Mouse (Mus musculus): ENCODE data around the gene Sox12. TPM values are rescaled to one million over a fixed set of nuclear protein-coding genes. Genes with fewer than 3 reads are reported as not detected.
"Not testable (repeated sequence)": the region's sequence is repeated elsewhere in the genome, so short reads cannot be mapped to it uniquely, and the experiment has no call there.

Gene Sox12
- total RNA-seq, 2 experiments from 2014 or later = 7.7 to 22.9 TPM

DNA sequence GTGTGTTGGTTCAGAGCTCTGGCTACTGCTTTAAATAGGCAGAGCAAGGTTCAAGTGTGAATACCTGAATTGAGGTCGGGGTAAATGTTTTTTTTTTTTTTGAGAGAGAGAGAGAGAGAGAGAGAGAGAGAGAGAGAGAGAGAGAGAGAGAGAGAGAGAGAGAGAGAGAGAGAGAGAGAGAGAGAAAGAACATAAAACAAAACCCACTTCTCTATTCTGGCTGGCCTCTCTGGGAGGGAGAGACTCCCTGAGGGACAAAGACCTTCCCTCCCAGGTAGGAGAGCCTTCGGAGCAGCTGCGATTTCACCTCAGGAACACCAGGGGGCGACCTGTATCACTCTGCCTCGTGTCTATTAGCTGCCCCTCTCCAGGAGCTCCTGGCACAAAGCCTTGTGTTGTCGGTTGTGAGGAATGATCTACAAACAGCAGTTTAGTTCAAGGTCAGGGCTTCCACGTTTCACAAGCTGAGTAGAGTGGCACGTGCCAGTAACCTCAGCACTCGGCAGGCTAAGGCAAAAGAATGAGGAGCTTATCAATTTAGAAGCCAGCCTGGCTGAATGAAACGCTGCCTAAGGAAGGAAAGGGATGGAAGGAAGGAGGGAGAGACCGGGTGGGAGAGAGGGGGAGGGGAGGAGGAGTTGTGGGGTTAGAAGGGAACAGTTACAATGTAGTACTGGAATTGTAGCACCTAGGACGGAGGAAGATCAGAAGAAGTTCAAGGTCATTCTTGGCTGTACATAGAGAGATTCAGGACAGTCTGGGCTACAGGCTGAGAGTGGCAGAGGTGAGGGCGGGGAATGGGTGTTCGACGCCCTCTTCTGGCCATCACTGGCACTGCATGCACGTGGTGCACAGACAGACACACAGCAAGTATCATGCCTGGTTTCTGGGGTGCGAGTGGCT, 34.4 kb downstream of the Sox12 start:
- peak; percentile 85 for ATAC-seq (replicated peaks; ENCODE audit: low FRiP score, low TSS enrichment, poor library complexity, severe bottlenecking)

DNA sequence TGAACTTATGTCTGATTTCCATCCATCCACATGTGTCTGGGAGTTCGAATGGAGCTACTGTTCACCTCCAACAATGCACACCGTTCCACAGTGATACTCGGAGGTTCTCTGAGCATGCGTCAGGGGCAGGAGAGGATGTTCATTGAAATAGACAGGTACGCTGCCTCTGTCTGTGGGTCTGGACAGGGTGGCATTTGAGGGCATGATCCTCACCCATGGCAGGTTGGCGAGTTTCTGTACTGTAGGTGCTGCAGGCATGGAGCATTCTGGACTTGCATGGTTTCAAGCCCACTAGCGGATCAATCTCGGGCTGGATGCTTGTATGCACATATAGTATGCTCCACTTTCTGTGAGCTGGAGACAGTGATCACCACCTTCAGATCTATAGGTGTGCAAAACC, 36.7 kb downstream of the Sox12 start:
- no peak for ATAC-seq (replicated peaks; ENCODE audit: low FRiP score, low TSS enrichment, poor library complexity, severe bottlenecking)

GRCm38 (mm10) chr2:152360271-152360775, 37.5 kb downstream of the Sox12 start:
- ATAC-seq (replicated peaks; ENCODE audit: low FRiP score, low TSS enrichment, poor library complexity, severe bottlenecking) = no peak

DNA sequence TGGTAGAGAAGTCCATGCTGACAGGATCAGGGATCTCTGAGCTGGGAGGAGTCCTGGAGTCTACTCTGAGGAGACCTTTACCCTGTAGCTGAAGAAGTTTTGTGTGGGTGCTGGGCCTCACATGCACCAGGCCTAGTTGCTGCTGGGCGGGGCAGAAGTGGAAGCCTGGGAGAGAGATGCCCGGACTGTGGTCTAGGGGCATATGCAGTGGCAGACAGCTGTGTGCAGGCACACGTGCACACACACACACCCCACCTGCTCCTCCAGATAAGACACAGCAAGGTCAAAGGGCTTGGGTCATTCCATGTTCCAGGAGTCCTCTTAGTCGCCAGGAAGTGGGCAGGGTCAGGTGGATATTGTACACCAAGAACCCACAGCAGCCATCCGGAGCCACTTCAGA, 38.2 kb downstream of the Sox12 start:
- ATAC-seq (replicated peaks; ENCODE audit: low FRiP score, low TSS enrichment, poor library complexity, severe bottlenecking) = 0 out of 2 replicates have a peak, but pooled peaks have one; percentile 19

- not testable (repeated sequence) for ATAC-seq (replicated peaks; ENCODE audit: low FRiP score, low TSS enrichment, poor library complexity, severe bottlenecking)
Observed at GRCm38 (mm10) chr2:152358977-152359376, 38.9 kb downstream of the Sox12 start.

GRCm38 (mm10) chr2:152357254-152357653, 40.6 kb downstream of the Sox12 start:
- no peak for ATAC-seq (replicated peaks; ENCODE audit: low FRiP score, low TSS enrichment, poor library complexity, severe bottlenecking)

DNA sequence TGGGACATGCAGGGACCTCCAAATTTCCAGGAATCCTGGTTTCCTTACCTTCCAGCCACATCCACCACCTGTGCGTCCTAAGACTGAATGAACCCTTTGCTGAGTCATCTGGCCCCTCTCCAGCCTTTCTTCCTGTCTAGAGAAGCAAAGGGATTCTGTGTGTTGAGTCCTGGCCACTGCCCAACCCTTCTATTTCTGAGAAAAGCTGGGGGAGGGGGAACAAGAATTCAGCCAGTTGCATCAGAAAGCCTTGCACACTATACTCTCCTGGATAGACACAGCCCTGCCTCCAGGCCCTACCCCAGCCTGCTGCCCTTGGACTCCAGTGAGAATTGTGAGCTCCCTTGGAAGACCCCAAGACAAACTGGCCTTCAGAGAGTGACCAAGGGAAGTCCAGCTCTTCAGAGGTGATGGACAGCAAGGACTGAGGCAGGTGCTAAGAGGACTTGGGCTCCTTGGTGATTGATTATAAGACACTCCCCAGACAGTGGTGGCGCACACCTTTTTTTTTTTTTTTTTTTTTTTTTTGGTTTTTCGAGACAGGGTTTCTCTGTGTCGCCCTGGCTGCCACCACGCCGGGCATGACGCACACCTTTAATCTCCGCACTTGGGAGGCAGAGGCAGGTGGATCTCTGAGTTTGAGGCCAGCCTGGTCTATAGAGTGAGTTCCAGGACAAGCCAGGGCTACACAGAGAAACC, 47.9 kb downstream of the Sox12 start:
- no peak for ATAC-seq (replicated peaks; ENCODE audit: low FRiP score, low TSS enrichment, poor library complexity, severe bottlenecking)

DNA sequence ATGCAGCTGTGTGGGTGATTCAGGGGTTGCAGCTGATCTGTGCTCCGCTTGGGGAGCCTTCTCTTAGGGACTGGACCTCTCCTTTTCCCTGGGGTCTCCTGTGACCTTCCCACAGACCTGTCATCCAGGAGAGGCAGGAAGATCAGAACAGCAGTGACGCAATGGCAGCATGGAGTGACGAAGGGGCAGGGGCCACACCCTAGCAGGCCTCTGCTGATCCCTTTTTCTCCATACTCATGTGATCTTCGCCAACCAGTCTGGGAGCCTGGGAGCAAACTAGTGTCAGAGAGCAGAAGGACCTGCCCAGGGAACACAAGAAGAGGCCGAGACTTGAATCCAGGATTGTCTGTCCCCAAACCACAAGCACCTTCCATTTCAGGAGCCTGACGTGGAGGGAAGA, 48.7 kb downstream of the Sox12 start:
- no peak for ATAC-seq (replicated peaks; ENCODE audit: low FRiP score, low TSS enrichment, poor library complexity, severe bottlenecking)

- ATAC-seq (replicated peaks; ENCODE audit: low FRiP score, low TSS enrichment, poor library complexity, severe bottlenecking) = peak; percentile 15; the same call in 1 of the 2 replicates
Observed at GRCm38 (mm10) chr2:152347722-152348121, 50.1 kb downstream of the Sox12 start.

- ATAC-seq (replicated peaks; ENCODE audit: low FRiP score, low TSS enrichment, poor library complexity, severe bottlenecking) = peak; percentile 75
Observed at GRCm38 (mm10) chr2:152346776-152347465, 50.9 kb downstream of the Sox12 start.

DNA sequence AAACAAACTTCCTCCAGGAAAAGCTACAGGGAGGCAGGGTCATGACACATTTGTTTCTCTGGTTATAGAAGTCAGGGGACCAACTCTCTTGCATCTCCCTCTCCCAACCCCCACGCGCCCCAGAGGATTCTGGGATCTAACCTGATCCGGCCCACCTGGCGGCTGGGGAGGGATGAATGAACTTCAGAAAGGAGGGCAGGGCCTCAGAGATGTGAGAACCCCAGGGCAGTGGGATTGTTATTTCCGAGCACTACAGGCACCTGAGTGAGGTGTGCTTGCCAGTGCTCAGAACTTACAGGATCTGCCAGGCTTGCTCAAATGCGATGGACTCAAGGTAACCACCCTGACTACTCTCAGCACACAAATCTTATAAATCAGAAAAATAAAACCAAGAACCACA, 52.5 kb downstream of the Sox12 start:
- ATAC-seq (replicated peaks; ENCODE audit: low FRiP score, low TSS enrichment, poor library complexity, severe bottlenecking) = no peak

DNA sequence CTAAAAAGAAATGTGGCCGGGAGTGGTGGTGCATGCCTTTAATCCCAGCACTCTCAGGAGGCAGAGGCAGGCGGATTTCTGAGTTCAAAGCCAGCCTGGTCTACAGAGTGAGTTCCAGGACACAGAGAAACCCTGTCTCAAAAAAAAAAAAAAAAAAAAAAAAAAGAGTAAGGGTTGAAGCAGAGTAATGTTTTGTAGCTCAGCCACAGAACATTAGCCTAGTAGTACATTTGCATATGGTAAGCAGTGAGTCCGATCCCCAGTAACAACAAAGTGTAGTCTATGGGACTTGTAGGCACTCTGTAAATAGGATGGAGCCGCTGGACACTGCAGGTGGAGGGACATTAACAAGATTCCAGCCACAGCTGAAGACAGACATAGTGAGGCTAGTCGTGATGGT, 53.0 kb downstream of the Sox12 start:
- ATAC-seq (replicated peaks; ENCODE audit: low FRiP score, low TSS enrichment, poor library complexity, severe bottlenecking) = no peak

DNA sequence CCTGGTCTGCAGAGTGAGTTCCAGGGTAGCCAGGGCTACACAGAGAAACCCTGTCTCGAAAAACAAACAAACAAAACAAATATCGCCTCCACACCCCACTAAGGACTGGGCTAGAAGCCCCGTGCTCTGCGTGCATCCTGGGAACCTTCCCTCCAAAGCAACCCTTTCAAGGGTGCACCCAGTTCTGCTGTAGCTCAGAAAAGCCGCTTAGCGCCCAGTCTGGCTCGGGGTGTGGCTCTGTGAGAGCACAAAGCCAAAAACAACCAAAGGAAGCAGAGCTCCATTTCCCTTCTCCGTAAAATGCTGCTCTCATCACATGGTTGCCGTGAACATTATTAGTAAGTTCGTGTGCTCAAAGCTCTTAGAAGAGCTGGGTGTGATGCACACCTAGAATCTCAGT, 53.5 kb downstream of the Sox12 start:
- no peak for ATAC-seq (replicated peaks; ENCODE audit: low FRiP score, low TSS enrichment, poor library complexity, severe bottlenecking)

Other genes starting within 250 kb of the Sox12 start
- gene Csnk2a1, start 171.2 kb downstream of the Sox12 start, total RNA-seq (2014; fragmentation: Nextera tagmentation) = 109 and 165 TPM in 2 replicates
- 158 and 161 TPM in 2 replicates for gene Csnk2a1, start 171.2 kb downstream of the Sox12 start, total RNA-seq (2017)
- gene Tbc1d20, start 104.2 kb downstream of the Sox12 start, total RNA-seq (2014; fragmentation: Nextera tagmentation) = 23.5 and 27.8 TPM in 2 replicates
- gene Tbc1d20, start 104.2 kb downstream of the Sox12 start, total RNA-seq (2017) = 11.7 and 12.0 TPM in 2 replicates
- gene Rbck1, start 65.4 kb downstream of the Sox12 start, total RNA-seq (2014; fragmentation: Nextera tagmentation) = 120 and 125 TPM in 2 replicates
- gene Rbck1, start 65.4 kb downstream of the Sox12 start, total RNA-seq (2017) = 50.3 and 57.0 TPM in 2 replicates
- 1.0 TPM in 1 of 2 replicates, not detected in the other for gene Trib3, start 54.0 kb downstream of the Sox12 start, total RNA-seq (2014; fragmentation: Nextera tagmentation)
- not detected in 2 replicates for gene Trib3, start 54.0 kb downstream of the Sox12 start, total RNA-seq (2017)
- gene Nrsn2, start 21.4 kb downstream of the Sox12 start, total RNA-seq (2014; fragmentation: Nextera tagmentation) = not detected in 2 replicates
- not detected in 2 replicates for gene Nrsn2, start 21.4 kb downstream of the Sox12 start, total RNA-seq (2017)
- 10.1 and 11.2 TPM in 2 replicates for gene Zcchc3, start 17.0 kb upstream of the Sox12 start, total RNA-seq (2014; fragmentation: Nextera tagmentation)
- 6.6 and 7.8 TPM in 2 replicates for gene Zcchc3, start 17.0 kb upstream of the Sox12 start, total RNA-seq (2017)
- not detected in 2 replicates for gene 6820408C15Rik, start 17.5 kb upstream of the Sox12 start, total RNA-seq (2014; fragmentation: Nextera tagmentation)
- not detected in 2 replicates for gene 6820408C15Rik, start 17.5 kb upstream of the Sox12 start, total RNA-seq (2017)
- not detected in 2 replicates for gene Defb23, start 66.6 kb upstream of the Sox12 start, total RNA-seq (2014; fragmentation: Nextera tagmentation)
- not detected in 2 replicates for gene Defb23, start 66.6 kb upstream of the Sox12 start, total RNA-seq (2017)
- not detected in 2 replicates for gene Defb20, start 79.0 kb upstream of the Sox12 start, total RNA-seq (2014; fragmentation: Nextera tagmentation)
- gene Defb20, start 79.0 kb upstream of the Sox12 start, total RNA-seq (2017) = not detected in 2 replicates
- gene Defb22, start 92.1 kb upstream of the Sox12 start, total RNA-seq (2014; fragmentation: Nextera tagmentation) = not detected in 2 replicates
- not detected in 2 replicates for gene Defb22, start 92.1 kb upstream of the Sox12 start, total RNA-seq (2017)
- gene Defb26, start 113.6 kb upstream of the Sox12 start, total RNA-seq (2014; fragmentation: Nextera tagmentation) = not detected in 2 replicates
- not detected in 2 replicates for gene Defb26, start 113.6 kb upstream of the Sox12 start, total RNA-seq (2017)
- not detected in 2 replicates for gene Defb28, start 120.2 kb upstream of the Sox12 start, total RNA-seq (2014; fragmentation: Nextera tagmentation)
- not detected in 2 replicates for gene Defb28, start 120.2 kb upstream of the Sox12 start, total RNA-seq (2017)
- not detected in 2 replicates for gene Defb29, start 142.0 kb upstream of the Sox12 start, total RNA-seq (2014; fragmentation: Nextera tagmentation)
- gene Defb29, start 142.0 kb upstream of the Sox12 start, total RNA-seq (2017) = not detected in 2 replicates
- gene Gm17416, start 171.3 kb upstream of the Sox12 start, total RNA-seq (2014; fragmentation: Nextera tagmentation) = not detected in 2 replicates
- gene Gm17416, start 171.3 kb upstream of the Sox12 start, total RNA-seq (2017) = not detected in 2 replicates
- not detected in 2 replicates for gene Defb21, start 174.7 kb upstream of the Sox12 start, total RNA-seq (2014; fragmentation: Nextera tagmentation)
- gene Defb21, start 174.7 kb upstream of the Sox12 start, total RNA-seq (2017) = not detected in 2 replicates
- not detected in 2 replicates for gene Defb19, start 182.2 kb upstream of the Sox12 start, total RNA-seq (2014; fragmentation: Nextera tagmentation)
- gene Defb19, start 182.2 kb upstream of the Sox12 start, total RNA-seq (2017) = not detected in 2 replicates
- gene Defb45, start 201.3 kb upstream of the Sox12 start, total RNA-seq (2014; fragmentation: Nextera tagmentation) = not detected in 2 replicates
- not detected in 2 replicates for gene Defb45, start 201.3 kb upstream of the Sox12 start, total RNA-seq (2017)
- gene Defb36, start 206.3 kb upstream of the Sox12 start, total RNA-seq (2014; fragmentation: Nextera tagmentation) = not detected in 2 replicates
- gene Defb36, start 206.3 kb upstream of the Sox12 start, total RNA-seq (2017) = not detected in 2 replicates
- gene Defb25, start 225.0 kb upstream of the Sox12 start, total RNA-seq (2014; fragmentation: Nextera tagmentation) = not detected in 2 replicates
- not detected in 2 replicates for gene Defb25, start 225.0 kb upstream of the Sox12 start, total RNA-seq (2017)
- 4.9 TPM in 1 of 2 replicates, not detected in the other for gene Rem1, start 228.9 kb upstream of the Sox12 start, total RNA-seq (2014; fragmentation: Nextera tagmentation)
- gene Rem1, start 228.9 kb upstream of the Sox12 start, total RNA-seq (2017) = not detected in 2 replicates